Mouse (Mus musculus): ENCODE results near the gene Fam110a. TPM values are rescaled to one million over a fixed set of nuclear protein-coding genes. Genes with fewer than 3 reads are reported as not detected.
A peak's percentile ranks its signal among the peaks of the same experiment; 100 is the strongest.
"Not testable (repeated sequence)": the region's sequence is repeated elsewhere in the genome, so short reads cannot be mapped to it uniquely, and the experiment has no call there.

Gene Fam110a
- total RNA-seq, 1 experiment from 2014 or later = 5.5 TPM

DNA sequence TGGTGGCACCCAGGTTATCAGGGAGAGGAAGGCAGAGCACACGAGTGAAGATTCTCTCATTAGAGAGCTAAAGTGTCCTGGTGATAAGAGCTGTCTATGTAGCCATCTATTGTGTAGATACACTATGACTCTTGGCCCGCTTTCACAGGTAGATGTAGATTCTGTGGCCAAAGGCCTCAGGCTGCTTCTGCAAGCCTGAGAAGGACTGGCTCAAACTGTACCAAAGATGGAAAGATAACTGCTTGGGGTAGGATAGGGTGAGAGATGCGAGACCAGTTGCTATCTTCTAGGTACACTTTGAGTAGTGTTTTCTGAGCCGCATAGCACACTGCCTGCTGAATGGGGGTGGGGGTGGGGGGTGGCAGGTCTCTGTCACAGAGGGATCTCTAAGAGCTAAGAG lies 18.9 kb upstream of the Fam110a start:
- ATAC-seq (replicated peaks; ENCODE audit: insufficient number of reproducible peaks, low FRiP score, low TSS enrichment, poor library complexity, severe bottlenecking) = no peak

DNA sequence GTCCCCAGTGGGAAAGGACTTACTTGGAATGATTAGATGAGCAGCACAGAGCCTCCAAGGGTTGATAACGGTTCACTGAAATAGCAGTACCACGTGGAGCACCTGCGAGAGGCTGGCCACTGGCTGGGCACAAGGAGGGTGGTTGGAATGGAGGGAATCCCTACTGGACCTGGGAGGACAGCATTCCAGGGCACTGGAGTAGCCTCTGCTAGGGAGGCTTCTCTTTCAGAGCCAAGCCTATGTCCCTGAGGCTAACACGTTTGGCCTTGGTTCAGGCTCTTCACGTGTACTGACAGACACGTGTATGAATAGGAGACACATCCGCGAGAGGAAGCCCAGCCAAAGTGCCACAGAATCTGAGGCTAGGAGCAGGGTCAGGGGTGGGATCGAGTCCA lies 18.5 kb upstream of the Fam110a start:
- no peak for ATAC-seq (replicated peaks; ENCODE audit: insufficient number of reproducible peaks, low FRiP score, low TSS enrichment, poor library complexity, severe bottlenecking)

DNA sequence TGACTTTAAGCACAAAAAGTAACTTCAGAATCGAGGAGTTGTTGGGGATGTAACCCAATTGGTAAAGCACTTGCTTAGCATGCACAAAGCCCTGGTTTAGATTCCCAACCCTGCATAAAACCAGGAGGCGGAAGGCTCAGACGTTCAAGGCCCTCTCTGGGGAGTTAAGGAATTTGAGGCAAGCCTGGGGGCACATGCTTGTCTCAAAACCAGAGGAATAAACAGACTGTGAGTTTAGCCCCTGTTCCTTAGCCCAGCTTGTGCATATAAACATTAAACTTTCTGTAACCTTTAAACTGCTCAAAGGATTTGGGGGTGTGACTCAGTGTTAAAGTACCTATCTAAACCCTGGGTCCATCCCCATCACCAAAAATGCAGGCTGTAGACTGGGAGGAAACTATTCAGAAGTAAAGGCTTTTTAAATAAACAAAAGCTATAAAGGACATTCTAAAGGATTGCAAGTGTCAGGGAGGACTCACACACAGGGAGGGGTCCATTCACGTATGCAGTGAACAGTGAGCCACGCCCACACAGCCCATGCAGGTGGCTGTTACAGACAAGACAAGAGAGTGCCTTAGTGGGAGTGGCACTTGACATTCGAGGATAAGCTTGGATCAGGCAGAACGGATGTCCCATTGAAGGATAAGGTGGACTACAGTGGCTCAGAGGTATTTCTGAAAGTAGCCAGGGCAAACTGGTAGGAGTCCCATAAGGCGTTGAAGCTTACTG lies 17.9 kb upstream of the Fam110a start:
- no peak for ATAC-seq (replicated peaks; ENCODE audit: insufficient number of reproducible peaks, low FRiP score, low TSS enrichment, poor library complexity, severe bottlenecking)

DNA sequence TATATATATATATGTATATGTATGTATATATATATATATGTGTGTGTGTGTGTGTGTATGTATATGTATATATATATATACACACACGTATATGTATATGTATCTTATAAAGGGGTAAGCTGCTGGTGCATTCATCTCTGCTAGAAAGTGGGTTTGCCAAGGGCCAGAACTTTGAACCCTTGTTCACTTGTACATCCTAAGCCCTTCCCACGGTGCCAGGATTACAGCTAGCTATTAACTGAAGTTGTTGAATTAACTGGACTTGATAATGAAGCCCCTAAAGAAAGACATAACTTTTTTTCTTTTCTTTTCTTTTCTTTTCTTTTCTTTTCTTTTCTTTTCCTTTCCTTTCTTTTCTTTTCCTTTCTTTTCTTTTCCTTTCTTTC lies 17.2 kb upstream of the Fam110a start:
- not testable (repeated sequence) for ATAC-seq (replicated peaks; ENCODE audit: insufficient number of reproducible peaks, low FRiP score, low TSS enrichment, poor library complexity, severe bottlenecking)

DNA sequence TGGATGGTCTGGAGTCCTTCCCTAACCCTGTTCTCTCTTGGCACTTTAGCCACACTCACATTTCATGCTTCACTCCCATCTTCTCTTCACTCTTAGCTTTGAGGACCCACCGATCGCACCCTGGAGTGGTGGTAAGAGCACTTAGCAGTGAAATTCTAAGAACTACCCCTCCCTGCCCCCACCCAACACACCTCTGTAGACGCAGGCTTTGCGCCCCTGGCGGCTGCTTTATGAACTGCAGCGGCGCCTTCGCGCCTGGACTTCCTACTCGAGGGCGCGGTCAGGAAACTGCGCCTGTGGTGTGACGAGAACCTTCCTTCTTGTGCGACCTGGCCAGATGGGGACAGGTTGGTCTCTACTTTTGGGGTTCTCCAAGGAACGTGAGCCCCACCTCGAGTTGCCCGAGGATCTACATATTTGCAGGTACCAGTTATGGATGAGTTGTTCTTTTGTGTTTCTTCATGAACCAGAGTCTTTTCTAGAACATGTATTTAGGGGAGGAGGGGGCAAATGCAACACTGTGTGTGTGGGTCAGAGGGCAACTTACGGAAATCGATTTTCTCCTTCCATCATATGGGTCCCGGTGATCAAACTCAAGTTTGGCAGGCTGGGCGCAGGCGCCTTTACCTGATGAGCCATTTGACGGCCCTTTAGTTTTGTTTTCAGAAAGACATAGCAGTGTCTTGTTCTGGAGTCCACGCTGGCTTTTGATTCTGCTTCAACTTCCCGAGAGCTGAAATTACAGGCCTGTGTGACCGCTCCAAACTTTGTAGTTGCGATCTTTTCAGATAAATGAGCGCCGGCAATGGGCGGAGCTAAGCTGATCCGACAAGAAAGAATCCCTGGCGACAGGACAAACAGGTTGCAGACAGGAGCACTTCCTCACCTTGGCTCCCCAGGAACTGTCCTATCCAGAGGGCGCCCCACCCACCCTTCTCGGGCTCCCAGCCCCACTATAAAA lies 16.5 kb upstream of the Fam110a start, which contains the start of gene Slc52a3:
Gene Slc52a3 (plus strand): TSS at position 283 of the 961 bp plus-strand sequence.
- ATAC-seq (replicated peaks; ENCODE audit: insufficient number of reproducible peaks, low FRiP score, low TSS enrichment, poor library complexity, severe bottlenecking) = peak; percentile 76

DNA sequence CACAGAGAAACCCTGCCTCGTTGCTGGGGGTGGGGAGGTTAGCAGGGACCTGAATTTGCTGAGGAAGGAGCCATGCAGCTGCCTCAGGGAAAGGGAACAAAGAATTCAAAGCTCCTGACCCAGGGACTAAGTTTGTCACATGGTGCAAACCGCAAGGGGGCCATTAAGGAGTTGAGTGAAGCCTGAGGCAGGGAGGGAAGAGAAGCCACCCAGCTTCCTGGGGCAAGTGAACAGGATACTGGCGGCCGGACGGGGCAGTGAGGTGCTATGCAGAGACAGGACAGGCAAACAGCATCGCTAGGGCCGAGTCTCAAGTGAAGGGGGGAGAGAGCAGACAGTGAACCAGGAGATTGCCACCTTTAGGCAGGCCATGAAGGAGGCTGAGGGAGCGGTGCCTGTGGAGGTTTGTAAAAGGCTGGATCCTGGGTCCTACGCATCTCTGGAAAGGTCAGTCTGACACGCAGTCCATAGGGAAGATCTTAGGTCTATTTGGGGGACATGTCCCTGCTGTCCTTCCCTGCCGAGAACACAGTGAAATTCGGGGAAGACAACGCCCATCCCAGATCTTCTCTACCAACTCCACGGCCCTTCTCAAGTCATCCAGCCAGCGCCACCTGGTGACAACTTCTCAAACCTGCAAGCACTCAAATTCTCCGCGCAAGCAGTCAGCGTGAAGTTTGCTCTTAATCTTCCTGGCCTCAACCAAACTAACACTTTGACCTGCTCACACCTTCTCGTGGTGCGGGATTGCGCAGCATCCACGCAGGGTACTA lies 14.5 kb upstream of the Fam110a start:
- peak; percentile 67 for ATAC-seq (replicated peaks; ENCODE audit: insufficient number of reproducible peaks, low FRiP score, low TSS enrichment, poor library complexity, severe bottlenecking)

DNA sequence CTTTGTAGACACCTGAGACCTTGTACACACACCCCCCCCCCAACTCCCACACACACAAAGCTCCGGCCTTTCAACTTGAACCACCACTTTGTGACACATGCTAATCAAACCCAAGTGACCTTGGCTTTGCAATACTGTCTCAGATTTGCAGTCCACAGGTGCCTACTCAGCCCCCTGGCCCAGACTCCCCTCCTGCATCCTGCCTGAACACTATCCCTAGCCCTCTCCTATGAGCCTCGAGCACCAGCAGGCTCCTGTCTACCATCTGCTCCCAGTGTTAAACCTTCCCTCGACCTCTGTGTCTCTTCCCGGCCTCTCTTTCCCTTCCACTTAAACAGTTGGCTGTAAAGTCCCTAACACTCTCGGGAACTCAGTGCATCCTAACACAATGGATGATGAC lies 11.4 kb upstream of the Fam110a start:
- no peak for ATAC-seq (replicated peaks; ENCODE audit: insufficient number of reproducible peaks, low FRiP score, low TSS enrichment, poor library complexity, severe bottlenecking)

DNA sequence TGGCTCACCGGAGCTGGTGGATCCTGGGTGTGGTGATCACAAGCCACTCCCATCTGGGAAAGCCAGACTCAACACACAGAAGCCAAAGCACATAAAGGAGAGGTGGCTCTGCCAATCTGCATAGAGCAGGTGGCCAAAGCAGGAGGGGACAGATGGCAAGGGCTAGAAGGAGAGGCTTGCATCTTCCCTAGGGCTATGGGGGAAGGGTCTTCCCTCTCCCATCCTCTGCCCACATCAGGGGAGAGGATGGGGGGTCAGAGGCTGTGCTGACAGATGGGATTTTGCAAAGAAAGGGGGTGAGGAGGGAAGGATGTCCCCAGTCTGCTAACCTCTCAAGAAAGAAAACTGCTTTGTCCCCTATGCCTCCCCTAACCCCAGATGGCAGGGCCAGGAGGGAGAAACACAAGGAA lies 11.0 kb upstream of the Fam110a start:
- ATAC-seq (replicated peaks; ENCODE audit: insufficient number of reproducible peaks, low FRiP score, low TSS enrichment, poor library complexity, severe bottlenecking) = no peak

DNA sequence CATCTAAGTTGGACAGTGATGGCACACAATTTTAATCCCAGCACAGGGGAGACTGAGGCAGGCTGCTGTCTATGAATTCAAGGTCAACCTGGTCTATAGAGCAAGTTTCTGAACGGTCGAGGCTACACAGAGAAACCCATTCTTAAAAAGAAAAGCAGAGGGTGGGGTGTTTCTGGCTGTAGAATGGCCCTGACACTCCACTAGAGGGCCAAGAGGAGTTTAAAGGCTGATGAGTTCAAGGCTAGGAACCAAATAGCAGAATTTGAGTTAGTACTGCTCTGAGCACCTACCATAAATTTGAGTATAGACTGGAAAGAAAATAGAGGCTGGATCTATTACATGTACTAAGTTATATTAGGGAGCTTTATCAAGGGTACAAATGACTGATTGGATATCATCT lies 9.0 kb upstream of the Fam110a start:
- ATAC-seq (replicated peaks; ENCODE audit: insufficient number of reproducible peaks, low FRiP score, low TSS enrichment, poor library complexity, severe bottlenecking) = no peak

DNA sequence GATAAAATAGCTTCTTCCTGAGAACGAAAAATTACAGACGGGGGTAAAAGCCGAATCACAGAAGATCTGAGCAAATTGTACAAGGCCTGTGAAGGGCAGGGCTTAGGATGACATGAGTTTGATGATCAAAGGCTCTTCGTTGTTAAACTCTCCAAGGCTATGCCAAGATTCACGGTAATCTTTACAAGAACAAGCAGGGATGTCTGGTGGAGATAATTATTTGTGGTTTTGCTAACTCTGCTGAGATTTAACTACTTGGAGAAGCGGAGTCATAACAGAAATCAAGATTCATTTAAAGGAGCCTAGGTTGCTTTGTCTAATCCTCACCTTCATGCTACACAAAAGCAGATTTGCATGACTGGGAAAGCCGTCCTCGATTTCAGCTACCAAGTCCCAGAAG lies 6.9 kb upstream of the Fam110a start:
- ATAC-seq (replicated peaks; ENCODE audit: insufficient number of reproducible peaks, low FRiP score, low TSS enrichment, poor library complexity, severe bottlenecking) = no peak

DNA sequence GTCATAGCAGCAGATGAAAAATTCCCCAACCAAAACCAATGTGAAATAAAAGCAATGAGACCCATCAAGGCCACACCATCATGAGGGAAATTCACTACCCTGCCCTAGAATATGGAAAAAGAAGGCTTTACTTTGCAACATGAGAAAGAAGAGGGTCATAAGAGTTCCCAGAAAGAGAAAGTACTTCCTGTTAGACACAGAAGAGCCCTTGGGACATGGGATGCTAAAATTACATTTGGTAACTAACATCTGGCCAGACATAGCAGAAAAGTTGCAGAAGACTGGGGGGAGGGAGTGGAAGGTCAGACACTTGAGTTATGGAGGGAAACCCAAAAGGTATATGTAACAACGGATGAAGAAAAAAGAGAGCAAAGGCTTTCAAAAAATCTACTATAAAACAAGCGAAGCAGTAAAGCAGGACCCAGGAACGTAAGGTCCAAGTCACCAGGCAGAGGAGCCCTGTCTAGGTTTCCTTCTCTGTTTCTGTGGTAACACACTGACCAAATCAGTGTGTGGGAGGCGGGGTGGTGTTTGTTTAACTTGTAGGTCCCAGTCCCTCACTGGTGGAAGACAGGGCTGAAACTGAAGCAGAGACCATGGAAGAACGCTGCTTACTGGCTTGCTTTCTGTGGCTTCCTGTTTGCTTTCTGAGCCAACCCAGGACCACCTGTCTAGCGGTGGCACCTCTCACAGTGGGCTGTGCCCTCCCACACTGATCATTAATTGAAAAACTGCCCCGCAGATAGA lies 5.6 kb upstream of the Fam110a start:
- ATAC-seq (replicated peaks; ENCODE audit: insufficient number of reproducible peaks, low FRiP score, low TSS enrichment, poor library complexity, severe bottlenecking) = no peak

DNA sequence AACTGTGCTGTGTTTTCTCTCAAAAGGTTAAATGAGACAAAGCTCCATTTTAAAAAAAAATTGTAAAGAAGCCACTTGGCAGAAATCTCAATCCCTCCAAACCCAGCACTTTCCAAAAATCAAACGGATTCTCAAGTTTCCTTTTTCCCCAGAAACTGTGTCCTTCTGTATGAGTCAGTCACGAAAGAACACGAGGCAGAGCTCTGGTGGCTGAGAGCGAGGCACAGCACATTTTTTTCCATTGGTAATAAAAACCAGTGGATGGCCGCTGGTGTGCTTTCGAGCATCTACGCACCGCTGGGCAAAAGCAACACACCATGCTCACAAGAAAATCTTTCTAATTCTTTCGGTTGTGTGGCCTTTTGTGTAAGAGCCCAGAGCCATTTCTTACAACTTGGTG lies 4.0 kb upstream of the Fam110a start:
- ATAC-seq (replicated peaks; ENCODE audit: insufficient number of reproducible peaks, low FRiP score, low TSS enrichment, poor library complexity, severe bottlenecking) = no peak

DNA sequence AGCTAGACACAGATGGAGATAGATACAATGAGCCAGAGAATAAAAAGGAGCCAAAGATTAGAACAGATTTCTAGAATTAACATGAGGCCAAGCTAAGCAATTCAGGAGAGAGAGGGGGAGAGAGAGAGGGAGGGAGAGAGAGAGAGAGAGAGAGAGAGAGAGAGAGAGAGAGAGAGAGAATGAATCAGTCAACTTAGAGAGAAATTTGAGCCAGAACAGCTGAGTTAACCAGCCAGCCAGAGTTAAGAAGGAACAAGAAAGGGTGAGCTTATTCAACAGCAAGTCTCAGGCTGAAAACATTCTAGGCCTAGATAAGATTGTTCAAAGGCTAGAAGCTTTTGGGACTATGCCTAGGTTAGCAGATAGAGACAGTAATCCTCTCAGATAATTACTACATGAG lies 2.5 kb upstream of the Fam110a start:
- ATAC-seq (replicated peaks; ENCODE audit: insufficient number of reproducible peaks, low FRiP score, low TSS enrichment, poor library complexity, severe bottlenecking) = no peak

DNA sequence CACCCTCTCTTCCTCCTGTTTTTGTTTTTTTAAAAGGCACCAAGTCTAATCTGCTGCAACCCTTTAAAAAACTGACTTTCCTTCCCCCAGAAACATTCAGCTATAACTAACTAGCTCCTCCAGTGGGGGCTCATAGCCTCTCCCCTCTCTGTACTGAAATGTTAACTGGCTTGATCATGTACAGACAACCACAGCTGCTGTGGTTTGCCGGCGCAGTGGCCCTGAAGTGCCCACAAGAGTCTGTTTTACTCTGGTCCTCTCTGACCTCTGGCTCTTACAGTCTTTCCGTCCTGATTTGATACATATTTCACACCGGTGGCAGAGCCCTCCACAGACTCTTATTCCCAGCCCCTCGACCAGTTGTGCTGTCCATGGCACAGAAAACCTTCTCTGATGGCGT lies 1.2 kb upstream of the Fam110a start:
- no peak for ATAC-seq (replicated peaks; ENCODE audit: insufficient number of reproducible peaks, low FRiP score, low TSS enrichment, poor library complexity, severe bottlenecking)

DNA sequence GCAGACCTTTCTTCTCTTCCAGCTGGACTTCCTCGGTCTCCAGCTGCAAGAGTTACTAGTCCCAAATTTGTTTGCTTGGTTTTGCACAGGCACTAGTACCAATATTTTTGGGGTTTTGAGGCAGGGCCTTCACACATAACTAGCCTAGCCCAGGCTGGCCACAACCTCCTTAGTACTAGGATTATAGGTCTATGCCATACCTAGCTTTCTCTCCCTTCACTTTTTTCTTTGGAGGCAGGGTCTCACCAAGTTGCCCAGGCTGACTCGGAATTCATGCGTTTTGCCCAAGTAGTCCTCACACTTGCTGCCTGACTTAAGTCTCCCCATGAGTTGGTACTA lies 305 bp upstream of the Fam110a start:
- no peak for ATAC-seq (replicated peaks; ENCODE audit: insufficient number of reproducible peaks, low FRiP score, low TSS enrichment, poor library complexity, severe bottlenecking)

DNA sequence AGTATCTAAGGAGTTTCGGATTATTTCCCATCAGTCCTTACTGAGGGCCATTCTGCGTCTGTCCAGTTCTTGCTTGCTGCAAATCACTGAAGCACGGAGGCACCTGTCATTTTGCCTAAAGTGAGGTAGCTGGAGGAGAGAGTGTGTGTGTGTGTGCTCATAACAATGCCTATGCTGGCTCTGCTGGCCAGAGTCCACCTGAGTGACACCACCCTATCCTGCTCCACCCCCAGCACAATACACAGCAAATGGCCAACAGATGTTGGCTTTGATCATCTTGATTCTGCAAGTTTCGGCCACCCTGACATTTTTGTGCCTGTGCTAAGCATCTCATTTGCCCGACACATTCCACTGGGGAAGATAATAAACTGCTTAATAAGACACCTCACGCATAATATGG lies 1.5 kb downstream of the Fam110a start:
- ATAC-seq (replicated peaks; ENCODE audit: insufficient number of reproducible peaks, low FRiP score, low TSS enrichment, poor library complexity, severe bottlenecking) = no peak

DNA sequence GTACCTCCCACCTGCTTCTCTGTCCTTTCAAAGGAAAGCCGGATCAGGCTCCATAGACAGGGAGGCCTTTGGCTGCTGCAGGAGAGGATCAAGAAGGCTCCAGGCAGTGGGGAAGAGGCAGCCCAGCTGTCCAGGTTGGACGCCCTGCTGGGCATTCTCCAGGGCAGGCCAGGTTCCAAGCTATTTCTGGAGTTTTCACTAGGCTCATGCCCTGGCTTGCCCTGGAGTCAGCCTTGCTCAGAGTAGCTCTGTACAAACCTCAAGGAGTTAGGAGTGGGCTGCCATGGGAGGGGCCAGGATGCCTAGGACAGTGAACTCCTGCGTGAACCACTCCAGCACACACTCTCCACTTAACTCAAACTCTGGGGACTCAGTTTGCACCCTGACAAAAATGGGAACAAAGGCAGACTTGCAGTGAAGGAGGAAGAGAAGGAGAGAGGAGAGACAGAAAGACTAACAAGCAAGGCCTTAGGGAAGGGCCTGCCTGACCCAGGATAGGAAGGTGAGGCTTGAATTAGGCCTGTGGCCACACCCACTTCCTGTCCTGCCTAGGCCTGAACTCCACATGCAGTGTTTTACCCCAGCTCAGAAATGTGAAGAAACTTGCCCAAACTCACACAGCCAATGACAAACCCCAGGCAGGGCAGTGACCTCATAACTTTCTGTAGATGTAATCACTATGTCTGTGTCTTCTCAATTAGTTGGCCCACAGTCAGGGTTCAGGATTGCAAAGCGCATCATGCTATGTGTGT lies 2.2 kb downstream of the Fam110a start:
- no peak for ATAC-seq (replicated peaks; ENCODE audit: insufficient number of reproducible peaks, low FRiP score, low TSS enrichment, poor library complexity, severe bottlenecking)

DNA sequence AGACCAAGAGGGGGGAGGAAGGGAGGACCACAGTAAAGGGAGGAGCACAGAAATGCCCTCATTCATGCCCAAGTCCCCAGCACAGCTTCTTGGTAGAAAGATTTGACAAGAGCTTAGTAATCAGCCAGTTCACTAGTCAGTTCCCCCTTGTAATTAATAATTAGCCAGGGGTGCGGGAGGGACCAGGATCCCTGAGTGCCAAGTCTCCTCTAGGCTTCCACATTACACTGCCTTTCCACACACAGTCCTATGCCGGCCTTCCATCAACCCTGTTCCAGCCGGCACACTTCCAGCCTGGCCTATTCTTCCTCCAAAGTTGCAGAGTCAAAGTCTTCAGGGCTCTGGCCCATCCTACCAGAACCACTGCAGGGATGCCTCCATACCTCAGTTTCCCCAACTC lies 4.0 kb downstream of the Fam110a start:
- ATAC-seq (replicated peaks; ENCODE audit: insufficient number of reproducible peaks, low FRiP score, low TSS enrichment, poor library complexity, severe bottlenecking) = no peak
